In genomic region chr11:50622238-50622726, GRCm38 (mm10) we compare ENCODE assay signal across 9 mouse cellular contexts. TPM values are rescaled to one million over a fixed set of nuclear protein-coding genes. Genes with fewer than 3 reads are reported as not detected.
DNase-seq lines count a peak whose midpoint lies in the region; ATAC-seq lines count a peak whose summit lies in the region.
"Had no signal": no experiment of that assay in that cellular context is flagged by ENCODE, and none has a peak within 500 bp of the region (broad histone marks: within the 10 kb centered on the region; RNA-seq: fewer than 3 reads in every experiment).

No protein-coding gene starts in this region.

- peak overlapping the region; percentile 64 to 82 for H3K27ac ChIP-seq in heart, embryonic 14.5 days (replicated peaks in 1 of 2; ENCODE audit: control insufficient read depth in 1 of 2, insufficient read depth in 1 of 2, low read depth in 2 of 2, low read length in 2 of 2)
- peak overlapping the region; percentile 91 for H3K27ac ChIP-seq in limb, embryonic 10.5 days
- peak overlapping the region; percentile 78 for H3K27ac ChIP-seq in stomach, embryonic 15.5 days

- no peaks in the 10 kb centered on the region for H3K36me3 ChIP-seq in heart, embryonic 14.5 days (ENCODE audit: control insufficient read depth, insufficient read depth, low read length)
- no peaks in the 10 kb centered on the region for H3K36me3 ChIP-seq in limb, embryonic 10.5 days
- H3K36me3 ChIP-seq in stomach, embryonic 15.5 days: no peaks in the 10 kb centered on the region

- H3K4me2 ChIP-seq in heart, embryonic 14.5 days (ENCODE audit: low read length): peak overlapping the region; percentile 30; the same call in 1 of the 2 replicates
- peak overlapping the region; percentile 42 for H3K4me2 ChIP-seq in stomach, embryonic 15.5 days

- H3K9ac ChIP-seq in heart, embryonic 14.5 days (ENCODE audit: low read length): no peak overlapping the region
- H3K9ac ChIP-seq in stomach, embryonic 15.5 days: no peak overlapping the region

- no peaks in the 10 kb centered on the region for H3K9me3 ChIP-seq in heart, embryonic 14.5 days (ENCODE audit: control insufficient read depth, low read length)
- H3K9me3 ChIP-seq in limb, embryonic 10.5 days (replicated peaks): no peaks in the 10 kb centered on the region
- H3K9me3 ChIP-seq in stomach, embryonic 15.5 days: no peaks in the 10 kb centered on the region

- ATAC-seq in heart, embryonic 14.5 days (ENCODE audit: insufficient number of reproducible peaks, insufficient read depth, low FRiP score, low read depth): peak; percentile 67
- ATAC-seq in stomach, embryonic 15.5 days (ENCODE audit: insufficient read depth, low FRiP score, low read depth): peak; percentile 85
- ATAC-seq in cerebellum, adult (ENCODE audit: insufficient number of reproducible peaks, low FRiP score, low TSS enrichment): no peak
- ATAC-seq in erythroid progenitor cell, adult 5-6 weeks (replicated peaks; ENCODE audit: low FRiP score, poor library complexity, severe bottlenecking): no peak
- no peak for ATAC-seq in inflammation-experienced regulatory T-cells, adult 6 months

- 46% methylated on average over 15 of the region's 15 CpGs for WGBS in heart, embryonic 14.5 days
- 26% methylated on average over 15 of the region's 15 CpGs for WGBS in limb, embryonic 10.5 days
- 27% methylated on average over 15 of the region's 15 CpGs for WGBS in stomach, embryonic 15.5 days

- no peak overlapping the region for H3K4me3 ChIP-seq in heart, embryonic 14.5 days (ENCODE audit: control insufficient read depth in 1 of 2, insufficient read depth in 1 of 2, low read depth in 1 of 2, low read length in 2 of 2)
- peak overlapping the region; percentile 48 for H3K4me3 ChIP-seq in limb, embryonic 10.5 days
- H3K4me3 ChIP-seq in stomach, embryonic 15.5 days (replicated peaks): no peak overlapping the region
- H3K4me3 ChIP-seq: myocyte had no signal

- H3K27me3 ChIP-seq in heart, embryonic 14.5 days (ENCODE audit: control insufficient read depth, insufficient read depth, low read length): no peaks in the 10 kb centered on the region
- no peaks in the 10 kb centered on the region for H3K27me3 ChIP-seq in limb, embryonic 10.5 days (ENCODE audit: low read depth, poor library complexity, severe bottlenecking)
- H3K27me3 ChIP-seq in stomach, embryonic 15.5 days (replicated peaks): no peaks in the 10 kb centered on the region

- peaks cover 0 to 13% of the 10 kb centered on the region in 2 experiments; a peak in 2 of 4 replicates for H3K4me1 ChIP-seq in heart, embryonic 14.5 days (ENCODE audit: control insufficient read depth in 2 of 2, insufficient read depth in 2 of 2, low read length in 2 of 2)
- H3K4me1 ChIP-seq in limb, embryonic 10.5 days: peaks cover 37% of the 10 kb centered on the region
- H3K4me1 ChIP-seq in stomach, embryonic 15.5 days: peaks cover 30% of the 10 kb centered on the region

- peak; percentile 28 for DNase-seq in ZHBTc4 (ENCODE audit: low read depth, low spot score)
- DNase-seq in embryo, embryonic 11.5 days (ENCODE audit: low read depth, low spot score): peak; percentile 51
- DNase-seq in limb, embryonic 10.5 days (ENCODE audit: low spot score): peak; percentile 78

RNA-seq across cellular contexts. Expression of gene Adamts2, which starts 20.4 kb away (rescaled TPM):
- 6.6 and 8.0 TPM in 2 replicates for polyA plus RNA-seq in heart, embryonic 14.5 days (2014; fragmentation: Nextera tagmentation; extraction: Ambion mirVana)
- polyA plus RNA-seq in limb, embryonic 10.5 days (2016; fragmentation: Nextera tagmentation; extraction: Ambion mirVana): 0.46 and 0.72 TPM in 2 replicates
- polyA plus RNA-seq in stomach, embryonic 15.5 days (2015; fragmentation: Nextera tagmentation; extraction: Ambion mirVana): 13.3 and 13.6 TPM in 2 replicates
- 0.36 and 0.42 TPM in 2 replicates for total RNA-seq in erythroid progenitor cell, adult 5-6 weeks (2015; ENCODE audit: low replicate concordance)
- 0.39 TPM in 1 of 2 replicates, not detected in the other for total RNA-seq in erythroid progenitor cell, adult 5-6 weeks (2017; ENCODE audit: low replicate concordance)
- polyA plus RNA-seq in inflammation-experienced regulatory T-cells, adult 6 months (2017; shearing (Covaris generic)): not detected

Comparison
In these comparisons a context has a peak if more than half of its experiments do, and no peak if none do; other contexts are left out.
1. DNase-seq: peak in every context shown above with its lines; median percentile 78 in limb, embryonic 10.5 days; 51 in embryo, embryonic 11.5 days; 28 in ZHBTc4.
2. ATAC-seq: peak in heart, embryonic 14.5 days (single experiment) and stomach, embryonic 15.5 days (single experiment); none in cerebellum, adult (single experiment), erythroid progenitor cell, adult 5-6 weeks (single experiment) and inflammation-experienced regulatory T-cells, adult 6 months (single experiment).
3. Peak in every context shown above with its lines, with median percentiles within 50 percentile points of each other: H3K27ac ChIP-seq.